Mouse (Mus musculus) cerebellum, adult 2 months (tissue): ENCODE results near the gene Spats1.

Source experiments
- CTCF ChIP-seq: fragments of 200-500 bp; IDR thresholded peaks from 2 replicates; pipeline ENCODE4 v1.5.1; 2011; ENCODE audit warnings: low read depth, mild to moderate bottlenecking, control low read depth, low read length, moderate library complexity, borderline replicate concordance; ENCODE audit not compliant: insufficient read depth
- POLR2A ChIP-seq: fragments of 200-500 bp; IDR thresholded peaks from 2 replicates; pipeline ENCODE4 v1.6.1; 2011; ENCODE audit warnings: low read length, control low read depth, borderline replicate concordance; ENCODE audit not compliant: insufficient read depth

DNA sequence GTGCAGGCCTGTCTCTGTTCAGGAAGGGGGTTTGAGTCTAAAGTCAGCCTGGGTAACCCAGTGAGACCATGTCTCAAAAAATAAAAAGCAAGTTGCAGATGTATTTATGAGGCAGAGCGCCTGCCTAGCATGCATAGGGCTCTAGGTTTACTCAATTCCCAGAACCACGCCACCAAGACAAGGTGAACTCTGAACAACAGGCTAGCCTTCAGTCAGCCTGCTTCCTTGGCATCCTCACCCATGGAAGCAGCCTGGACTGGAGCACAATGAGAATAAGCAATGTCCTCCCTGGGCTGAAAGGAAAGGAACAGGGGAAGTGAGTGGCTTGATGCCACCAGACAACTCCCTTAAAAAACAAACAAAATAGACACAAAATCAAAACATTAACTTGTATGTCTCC, 77.2 kb downstream of the Spats1 start:
- TF ChIP-seq CTCF (no peak), POLR2A (no peak)
